In genomic region chr3:137892118-137892517, GRCm38 (mm10) we compare ENCODE assay signal across 25 mouse cellular contexts. TPM values are rescaled to one million over a fixed set of nuclear protein-coding genes. Genes with fewer than 3 reads are reported as not detected.
DNase-seq lines count a peak whose midpoint lies in the region; ATAC-seq and TF ChIP-seq lines count a peak whose summit lies in the region.
"Had no signal": no experiment of that assay in that cellular context is flagged by ENCODE, and none has a peak within 500 bp of the region (broad histone marks: within the 10 kb centered on the region; RNA-seq: fewer than 3 reads in every experiment).

No protein-coding gene starts in this region.

- H3K27ac ChIP-seq in forebrain, embryonic 11.5 days (ENCODE audit: low read depth, low read length), result no peak overlapping the region
- no peak overlapping the region for H3K27ac ChIP-seq in forebrain, embryonic 10.5 days
- no peak overlapping the region for H3K27ac ChIP-seq in kidney, adult 2 months (ENCODE audit: insufficient read depth, low read depth, low read length)
- H3K27ac ChIP-seq: forebrain, embryonic 13.5 days; heart, embryonic 15.5 days; hindbrain, embryonic 10.5 days; hindbrain, embryonic 13.5 days; intestine, embryonic 15.5 days had no signal

- no peaks in the 10 kb centered on the region for H3K9me3 ChIP-seq in forebrain, embryonic 11.5 days (ENCODE audit: control insufficient read depth, low read length)
- 0 out of 2 replicates have a peak, but pooled peaks cover 5% of the 10 kb centered on the region for H3K9me3 ChIP-seq in forebrain, embryonic 10.5 days
- H3K9me3 ChIP-seq: heart, embryonic 12.5 days; heart, embryonic 15.5 days; hindbrain, embryonic 13.5 days; intestine, embryonic 15.5 days had no signal

- no peak overlapping the region for H3K4me2 ChIP-seq in forebrain, embryonic 11.5 days (ENCODE audit: low read depth, low read length, severe bottlenecking)
- H3K4me2 ChIP-seq: forebrain, embryonic 13.5 days; heart, embryonic 12.5 days; heart, embryonic 15.5 days; hindbrain, embryonic 13.5 days; intestine, embryonic 15.5 days had no signal

- DNase-seq in forebrain, embryonic 11.5 days (ENCODE audit: low spot score), result no peak
- no peak for DNase-seq in forebrain, embryonic 10.5 days (ENCODE audit: extremely low spot score, low spot score)
- DNase-seq in frontal cortex, postnatal 36 days (ENCODE audit: low spot score in 2 of 2), result no peak
- DNase-seq in right cerebral cortex, adult 18-20 months, result peak; percentile 10
- DNase-seq in right cerebral cortex, adult 2 months (ENCODE audit: low spot score in 2 of 2), result no peak
- DNase-seq in kidney, adult 2 months, result no peak
- DNase-seq in B cell, adult 2 months, result no peak
- DNase-seq: adrenal gland, adult 2 months; adrenal gland, postnatal 14 days; cerebellum, adult 18-20 months; cerebellum, adult 9-10 months; cerebellum, postnatal 14 days; gastrocnemius, postnatal 36 days; heart, postnatal 10 days; heart, postnatal 36 days; kidney, adult 11 months had no signal

- no peak overlapping the region for H3K4me3 ChIP-seq in forebrain, embryonic 11.5 days (ENCODE audit: low read depth, low read length)
- no peak overlapping the region for H3K4me3 ChIP-seq in forebrain, embryonic 10.5 days
- no peak overlapping the region for H3K4me3 ChIP-seq in kidney, adult 2 months (ENCODE audit: insufficient read depth, low read depth, low read length)
- H3K4me3 ChIP-seq: forebrain, embryonic 13.5 days; heart, embryonic 12.5 days; heart, embryonic 15.5 days; hindbrain, embryonic 10.5 days; hindbrain, embryonic 13.5 days; intestine, embryonic 15.5 days had no signal

- peak; percentile 68; the same call in 1 of the 2 replicates for ATAC-seq in forebrain, embryonic 11.5 days (replicated peaks; ENCODE audit: low FRiP score)
- peak; percentile 59 for ATAC-seq in frontal cortex, adult (ENCODE audit: low TSS enrichment)
- ATAC-seq: hindbrain, embryonic 16.5 days; intestine, embryonic 15.5 days had no signal

- no peak overlapping the region for H3K9ac ChIP-seq in forebrain, embryonic 11.5 days (ENCODE audit: low read length)
- H3K9ac ChIP-seq: forebrain, embryonic 13.5 days; heart, embryonic 12.5 days; heart, embryonic 15.5 days; hindbrain, embryonic 13.5 days; intestine, embryonic 15.5 days had no signal

- 96% methylated on average over 4 of the region's 4 CpGs for WGBS in forebrain, embryonic 11.5 days
- 91% methylated on average over 4 of the region's 4 CpGs for WGBS in forebrain, embryonic 10.5 days
- over 99% methylated on average over 4 of the region's 4 CpGs for WGBS in kidney, adult 2 months

- no peaks in the 10 kb centered on the region for H3K4me1 ChIP-seq in forebrain, embryonic 11.5 days (replicated peaks; ENCODE audit: control insufficient read depth, insufficient read depth, low read length)
- H3K4me1 ChIP-seq in forebrain, embryonic 10.5 days, result peaks cover 6% of the 10 kb centered on the region; the same call in 1 of the 2 replicates
- H3K4me1 ChIP-seq in kidney, adult 2 months (ENCODE audit: control insufficient read depth, insufficient read depth, low read length), result no peaks in the 10 kb centered on the region
- H3K4me1 ChIP-seq: heart, embryonic 12.5 days; heart, embryonic 15.5 days; hindbrain, embryonic 10.5 days; hindbrain, embryonic 13.5 days; intestine, embryonic 15.5 days had no signal

- no peak for TF ChIP-seq POLR2A in kidney, adult 2 months (IDR thresholded peaks at IDR 0.05; ENCODE audit: low read depth, low read length)

- H3K36me3 ChIP-seq in forebrain, embryonic 11.5 days (ENCODE audit: control insufficient read depth, insufficient read depth, low read length), result no peaks in the 10 kb centered on the region; the same call in 1 of the 2 replicates
- peaks cover 52% of the 10 kb centered on the region for H3K36me3 ChIP-seq in forebrain, embryonic 10.5 days (replicated peaks)
- H3K36me3 ChIP-seq in kidney, adult 2 months (ENCODE audit: control insufficient read depth, insufficient read depth, low read length), result no peaks in the 10 kb centered on the region; the same call in 1 of the 2 replicates

- no peaks in the 10 kb centered on the region for H3K27me3 ChIP-seq in forebrain, embryonic 11.5 days (ENCODE audit: control insufficient read depth, insufficient read depth, low read length)
- H3K27me3 ChIP-seq in forebrain, embryonic 10.5 days (ENCODE audit: poor library complexity, severe bottlenecking), result no peaks in the 10 kb centered on the region
- H3K27me3 ChIP-seq in kidney, adult 2 months (replicated peaks; ENCODE audit: control insufficient read depth, insufficient read depth, low read length), result no peaks in the 10 kb centered on the region
- H3K27me3 ChIP-seq: CH12.LX; forebrain, embryonic 13.5 days; heart, embryonic 12.5 days; heart, embryonic 15.5 days; hindbrain, embryonic 13.5 days; intestine, embryonic 15.5 days had no signal

- no peak for TF ChIP-seq CTCF in kidney, adult 2 months (conservative IDR thresholded peaks at IDR 0.05; ENCODE audit: insufficient read depth, insufficient read length, low read depth, low read length)

RNA-seq across cellular contexts. Expression of gene Dnajb14, which starts 24.6 kb away (rescaled TPM):
- 10.7 and 11.2 TPM in 2 replicates for polyA plus RNA-seq in forebrain, embryonic 11.5 days (2014; fragmentation: Nextera tagmentation; extraction: Ambion mirVana)
- 5.3 and 5.5 TPM in 2 replicates for polyA plus RNA-seq in forebrain, embryonic 10.5 days (2016; fragmentation: Nextera tagmentation; extraction: Ambion mirVana)
- polyA plus RNA-seq in kidney, adult 2 months (2012; rRNA removed), result 5.4 and 6.2 TPM in 2 replicates

RNA-seq across cellular contexts. Expression of gene Lamtor3, which starts 26.2 kb away (rescaled TPM):
- polyA plus RNA-seq in forebrain, embryonic 11.5 days (2014; fragmentation: Nextera tagmentation; extraction: Ambion mirVana), result 102 and 107 TPM in 2 replicates
- polyA plus RNA-seq in forebrain, embryonic 10.5 days (2016; fragmentation: Nextera tagmentation; extraction: Ambion mirVana), result 90.1 and 92.3 TPM in 2 replicates
- polyA plus RNA-seq in kidney, adult 2 months (2012; rRNA removed), result 32.9 and 41.5 TPM in 2 replicates

RNA-seq across cellular contexts. Expression of gene H2afz, which starts 27.8 kb away (rescaled TPM):
- polyA plus RNA-seq in forebrain, embryonic 11.5 days (2014; fragmentation: Nextera tagmentation; extraction: Ambion mirVana), result 3,092 and 3,427 TPM in 2 replicates
- 3,633 and 3,684 TPM in 2 replicates for polyA plus RNA-seq in forebrain, embryonic 10.5 days (2016; fragmentation: Nextera tagmentation; extraction: Ambion mirVana)
- polyA plus RNA-seq in kidney, adult 2 months (2012; rRNA removed), result 365 and 439 TPM in 2 replicates
